Mouse (Mus musculus) neutrophil, adult 5-6 weeks (primary cell): ENCODE measurements around the gene Zfp972. TPM values are rescaled to one million over a fixed set of nuclear protein-coding genes. Genes with fewer than 3 reads are reported as not detected.
"Not testable (repeated sequence)": the region's sequence is repeated elsewhere in the genome, so short reads cannot be mapped to it uniquely, and the experiment has no call there.

Experiments
- ATAC-seq: fragments of 151-379, 151-347 bp; 2 replicates; pipeline ENCODE4 v1.8.0; 2017; ENCODE audit warnings: mild to moderate bottlenecking, moderate TSS enrichment; ENCODE audit not compliant: insufficient number of reproducible peaks, poor library complexity, low FRiP score, severe bottlenecking; ENCODE audit errors: extremely low read depth
- total RNA-seq: library from RNA; stranded (forward); fragments of 200-1000 nt; gene quantifications from 2 replicates; pipeline ENCODE4 v1.2.3, GENCODE M21; 2017

Zfp972 gene
- total RNA-seq, result 13.0 TPM in 1 of 2 replicates, not detected in the other

DNA sequence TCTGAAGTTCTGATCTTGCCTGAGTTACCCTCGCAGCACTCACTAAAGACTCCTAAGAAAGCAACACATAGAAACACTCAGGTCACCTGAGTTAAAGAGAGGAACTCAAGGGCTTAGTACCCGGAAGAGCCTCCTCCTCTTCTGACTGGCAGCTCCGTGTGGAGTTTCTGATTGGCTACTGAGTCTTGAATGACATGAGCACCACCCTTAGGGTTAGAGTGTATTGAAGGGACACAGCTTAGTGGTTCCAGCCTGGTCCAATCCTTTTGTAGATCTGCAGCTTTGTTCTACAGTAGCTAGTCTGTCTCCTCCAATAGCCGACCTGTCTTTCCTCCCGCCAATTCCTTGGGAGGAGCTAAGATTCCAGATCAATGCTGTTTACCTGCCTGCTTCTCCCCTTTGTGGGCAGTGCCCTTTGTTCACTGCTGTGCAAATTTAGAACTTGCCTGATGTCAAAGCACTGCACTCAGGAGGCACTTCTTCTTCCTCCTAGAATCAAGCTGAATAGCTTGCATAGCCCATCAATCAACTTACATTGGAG, at the start of gene Zfp972:
Gene Zfp972, minus strand, starts transcription at position 51 of the 541 bp plus-strand sequence.
- ATAC-seq, result not testable (repeated sequence)

DNA sequence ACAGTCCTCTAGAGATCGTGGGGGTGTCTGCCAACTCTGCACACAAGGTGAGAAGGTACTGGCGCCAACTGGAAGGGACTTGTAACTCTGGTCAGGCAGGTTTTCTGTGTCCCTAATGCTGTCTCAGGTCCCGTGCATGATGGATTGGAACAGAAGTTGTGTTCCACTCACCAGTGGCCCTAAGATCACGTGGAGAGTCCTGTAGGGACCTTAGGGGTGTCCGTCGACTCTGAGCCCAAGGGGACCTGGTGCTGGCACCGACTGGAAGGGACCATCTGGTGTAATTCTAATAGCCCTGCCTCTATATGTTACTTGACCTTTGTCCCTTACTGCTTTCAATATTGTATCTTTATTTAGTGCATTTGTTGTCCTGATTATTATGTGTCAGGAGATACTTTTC, 49.4 kb upstream of the Zfp972 start:
- ATAC-seq, result not testable (repeated sequence)

DNA sequence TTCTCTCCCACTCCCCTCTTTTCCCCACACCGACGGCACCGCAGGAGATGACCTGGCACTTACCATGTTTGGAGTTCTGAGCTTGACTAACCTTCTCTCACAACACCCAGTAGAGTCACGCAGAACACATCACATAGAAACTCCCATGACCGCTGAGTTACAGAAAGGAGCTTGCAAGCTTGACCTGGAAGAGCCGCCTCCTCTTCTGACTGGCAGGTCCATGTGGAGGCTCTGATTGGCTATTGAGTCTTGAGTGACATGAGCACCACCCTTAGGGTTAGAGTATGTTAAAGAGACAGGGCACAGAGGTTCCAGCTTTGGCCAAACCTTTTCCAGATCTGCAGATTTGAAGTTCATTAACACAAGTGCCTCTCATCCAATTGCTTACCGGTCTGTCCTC, 31.7 kb upstream of the Zfp972 start, which contains the start of gene Gm14326:
Gene Gm14326, minus strand, starts transcription at position 153 of the 400 bp plus-strand sequence.
- not testable (repeated sequence) for ATAC-seq

DNA sequence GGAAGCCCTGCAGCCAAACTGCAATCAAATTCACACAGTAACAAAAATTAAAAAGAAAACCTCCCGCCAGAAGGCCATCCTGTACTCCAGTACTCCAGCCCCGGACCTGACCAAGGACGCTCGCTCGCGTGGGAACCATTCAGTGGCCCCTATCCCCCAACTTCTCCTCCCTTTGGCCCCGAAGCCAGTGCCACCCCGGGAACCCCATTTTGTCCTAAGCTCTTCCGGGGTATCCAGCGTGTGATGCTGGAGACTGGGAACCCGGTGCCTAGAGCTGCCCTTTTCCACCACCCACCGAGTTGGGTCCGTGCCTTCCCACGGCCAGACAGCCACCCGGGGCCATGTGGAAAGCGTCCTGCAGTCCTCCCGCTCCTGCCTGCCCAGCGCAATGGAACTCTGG, 31.3 kb upstream of the Zfp972 start:
- ATAC-seq, result not testable (repeated sequence)

DNA sequence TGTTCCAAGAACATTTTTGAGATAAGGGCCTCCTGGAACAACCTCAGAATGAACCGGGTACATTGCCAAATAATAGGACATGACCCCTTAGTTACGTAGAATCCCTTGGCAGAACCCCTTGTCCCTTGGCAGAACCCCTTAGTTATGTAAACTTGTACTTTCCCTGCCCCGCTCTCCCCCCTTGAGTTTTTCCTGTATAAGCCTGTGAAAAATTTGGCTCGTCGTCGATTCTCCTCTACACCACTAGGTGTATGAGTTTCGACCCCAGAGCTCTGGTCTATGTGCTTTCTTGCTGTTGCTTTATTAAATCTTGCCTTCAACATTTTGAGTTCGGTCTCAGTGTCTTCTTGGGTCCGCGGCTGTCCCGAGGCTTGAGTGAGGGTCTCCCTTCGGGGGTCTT, 22.1 kb downstream of the Zfp972 start:
- not testable (repeated sequence) for ATAC-seq

DNA sequence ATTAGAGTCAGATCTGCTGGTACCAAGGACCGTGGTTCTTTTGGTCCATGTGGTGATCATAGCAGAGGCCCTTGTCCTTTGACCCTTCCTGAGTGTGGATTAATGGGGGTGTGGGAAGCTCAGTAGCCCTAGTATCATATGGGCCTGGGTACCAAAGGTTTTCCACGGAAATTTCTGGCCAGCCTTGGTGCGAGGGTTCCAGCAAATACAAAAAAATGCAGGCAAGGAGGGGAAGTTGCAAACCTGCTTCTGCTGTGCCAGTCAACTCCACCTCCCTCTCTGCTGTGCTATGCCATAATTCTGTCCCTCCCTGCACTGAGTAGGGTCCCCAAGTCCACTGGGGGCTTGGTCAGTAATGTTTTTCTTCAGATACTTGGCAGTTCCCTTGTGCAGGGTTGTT, 27.2 kb downstream of the Zfp972 start:
- not testable (repeated sequence) for ATAC-seq

DNA sequence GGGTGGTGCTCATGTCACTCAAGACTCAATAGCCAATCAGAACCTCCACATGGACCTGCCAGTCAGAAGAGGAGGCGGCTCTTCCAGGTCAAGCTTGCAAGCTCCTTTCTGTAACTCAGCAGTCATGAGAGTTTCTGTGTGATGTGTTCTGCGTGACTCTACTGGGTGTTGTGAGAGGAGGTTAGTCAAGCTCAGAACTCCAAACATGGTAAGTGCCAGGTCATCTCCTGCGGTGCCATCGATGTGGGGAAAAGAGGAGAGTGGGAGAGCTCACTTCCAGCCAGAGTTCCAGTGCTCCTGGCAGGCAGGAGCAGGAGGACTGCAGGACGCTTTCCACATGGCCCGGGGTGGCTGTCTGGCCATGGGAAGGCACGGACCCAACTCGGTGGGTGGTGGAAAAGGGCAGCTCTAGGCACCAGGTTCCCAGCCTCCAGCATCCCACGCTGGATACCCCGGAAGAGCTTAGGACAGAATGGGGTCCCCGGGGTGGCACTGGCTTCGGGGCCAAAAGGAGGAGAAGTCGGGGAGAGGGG, 28.3 kb downstream of the Zfp972 start, which contains the start of gene Gm14327:
Gene Gm14327, plus strand, starts transcription at position 51 of the 533 bp plus-strand sequence.
- not testable (repeated sequence) for ATAC-seq

DNA sequence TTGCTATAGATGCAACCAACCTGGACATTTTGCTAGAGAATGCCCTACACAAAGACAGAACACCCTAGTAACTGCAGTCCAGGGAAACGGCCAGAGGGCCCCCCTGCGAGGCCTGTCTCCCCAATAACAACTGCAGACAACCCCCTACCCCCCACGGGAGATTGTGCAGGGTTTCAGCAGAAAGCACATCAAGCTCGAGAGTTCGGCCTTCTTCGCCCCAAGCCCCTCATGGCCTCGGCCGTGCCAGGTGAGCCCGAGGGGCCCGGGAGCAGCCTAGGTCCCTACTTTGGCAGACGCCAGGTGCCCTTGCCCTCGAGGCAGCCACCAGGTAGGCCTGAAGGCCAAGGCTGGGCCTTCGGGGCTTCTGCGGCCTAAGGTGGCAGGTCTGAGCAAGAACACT, 37.7 kb downstream of the Zfp972 start:
- not testable (repeated sequence) for ATAC-seq

DNA sequence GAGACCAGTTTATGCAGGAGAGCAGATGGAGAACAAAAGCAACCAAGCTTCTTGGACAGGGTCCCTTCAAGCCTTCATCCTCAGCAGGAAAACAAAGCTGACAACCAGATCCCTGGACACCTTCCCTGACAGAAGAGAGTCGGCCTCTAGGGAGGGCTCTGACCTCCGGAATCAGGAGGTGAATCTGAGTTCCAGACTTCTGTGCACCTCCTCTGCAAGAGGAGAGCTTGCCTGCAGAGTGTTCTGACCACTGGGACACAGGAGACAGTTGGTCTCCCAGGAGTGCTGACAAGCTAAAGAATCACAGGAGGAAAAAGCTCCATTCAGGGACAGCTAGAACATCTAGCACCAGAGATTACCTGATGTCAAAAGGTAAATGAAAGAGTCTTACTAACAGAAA, 63.2 kb downstream of the Zfp972 start:
- ATAC-seq, result not testable (repeated sequence)

Other genes starting within 250 kb of the Zfp972 start
- not detected in 2 replicates for gene Gm14322, start 166.3 kb downstream of the Zfp972 start, total RNA-seq
- gene Gm14325, start 85.3 kb downstream of the Zfp972 start, total RNA-seq, result 15.7 and 22.9 TPM in 2 replicates
- 1.2 TPM in 1 of 2 replicates, not detected in the other for gene Gm14327, start 28.5 kb downstream of the Zfp972 start, total RNA-seq
- 14.4 and 15.1 TPM in 2 replicates for gene Gm14326, start 31.7 kb upstream of the Zfp972 start, total RNA-seq
- 95.9 and 127 TPM in 2 replicates for gene Zfp971, start 97.7 kb upstream of the Zfp972 start, total RNA-seq
- gene Zfp931, start 152.9 kb upstream of the Zfp972 start, total RNA-seq, result 6.4 and 11.2 TPM in 2 replicates
- 0.25 and 1.5 TPM in 2 replicates for gene Phactr3, start 193.4 kb upstream of the Zfp972 start, total RNA-seq